Mouse (Mus musculus) heart, embryonic 11.5 days (tissue): ENCODE data around the gene 2900092C05Rik. TPM values are rescaled to one million over a fixed set of nuclear protein-coding genes. Genes with fewer than 3 reads are reported as not detected.

Experiments used
- polyA plus RNA-seq: library from polyadenylated mRNA; unstranded; fragments of >200 nt; fragmentation: Nextera tagmentation; extraction: Ambion mirVana; gene quantifications from 2 replicates; pipeline ENCODE4 v1.2.1, GENCODE M21; 2014

2900092C05Rik gene
- polyA plus RNA-seq, 1 experiment from 2014 or later, result not detected

Other genes with a start within 250 kb of the 2900092C05Rik start
- not detected in 2 replicates for gene Vmn1r81, start 244.2 kb upstream of the 2900092C05Rik start, polyA plus RNA-seq
- gene Vmn1r82, start 212.1 kb upstream of the 2900092C05Rik start, polyA plus RNA-seq, result not detected in 2 replicates
- not detected in 2 replicates for gene Vmn1r83, start 183.0 kb upstream of the 2900092C05Rik start, polyA plus RNA-seq
- not detected in 2 replicates for gene Vmn1r84, start 143.2 kb upstream of the 2900092C05Rik start, polyA plus RNA-seq
- 2.2 and 3.4 TPM in 2 replicates for gene Zfp551, start 89.8 kb upstream of the 2900092C05Rik start, polyA plus RNA-seq
- gene Zfp606, start 34.2 kb upstream of the 2900092C05Rik start, polyA plus RNA-seq, result 18.6 and 20.7 TPM in 2 replicates
- not detected in 2 replicates for gene Vmn2r53, start 96.3 kb downstream of the 2900092C05Rik start, polyA plus RNA-seq
- gene Vmn2r54, start 127.8 kb downstream of the 2900092C05Rik start, polyA plus RNA-seq, result not detected in 2 replicates
- gene Vmn2r55, start 172.5 kb downstream of the 2900092C05Rik start, polyA plus RNA-seq, result not detected in 2 replicates
- gene Vmn2r56, start 222.5 kb downstream of the 2900092C05Rik start, polyA plus RNA-seq, result not detected in 2 replicates